ENCODE assay signal across 16 mouse cellular contexts in the genomic region with DNA sequence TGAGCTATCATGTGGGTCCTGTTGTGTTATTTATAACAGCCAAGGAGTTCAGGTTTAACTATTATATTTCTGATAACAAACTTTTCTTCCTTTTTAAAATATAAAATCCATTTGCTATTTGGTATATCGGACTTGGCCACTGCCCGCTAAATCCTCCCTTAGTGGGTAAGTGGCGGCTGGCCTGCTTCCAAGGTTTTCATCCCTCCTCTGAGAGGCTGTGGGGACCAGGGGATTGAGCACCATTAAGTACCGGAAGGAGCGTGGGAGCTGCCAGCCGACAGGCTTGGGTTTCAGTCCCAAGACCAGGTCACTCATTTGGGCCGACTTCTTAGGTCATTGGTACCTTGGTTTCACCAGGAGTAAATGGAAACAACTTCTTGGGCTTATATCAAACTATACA. TPM values are rescaled to one million over a fixed set of nuclear protein-coding genes. Genes with fewer than 3 reads are reported as not detected.
A peak's percentile ranks its signal among the peaks of the same experiment; 100 is the strongest.
DNase-seq lines count a peak whose midpoint lies in the region; ATAC-seq and TF ChIP-seq lines count a peak whose summit lies in the region.
"Had no signal": no experiment of that assay in that cellular context is flagged by ENCODE, and none has a peak within 500 bp of the region (broad histone marks: within the 10 kb centered on the region; RNA-seq: fewer than 3 reads in every experiment).

No protein-coding gene starts in this region.

- no peaks in the 10 kb centered on the region for H3K27me3 ChIP-seq in heart, adult 2 months (ENCODE audit: control insufficient read depth, insufficient read depth, low read length)
- no peaks in the 10 kb centered on the region for H3K27me3 ChIP-seq in megakaryocyte, embryonic 14.5 days (replicated peaks)
- H3K27me3 ChIP-seq: forebrain, embryonic 12.5 days had no signal

- peaks cover 12% of the 10 kb centered on the region for H3K4me1 ChIP-seq in heart, adult 2 months (ENCODE audit: control insufficient read depth, insufficient read depth, low read length)
- H3K4me1 ChIP-seq in megakaryocyte, embryonic 14.5 days, result peaks cover 96% of the 10 kb centered on the region

- H3K9ac ChIP-seq in heart, adult 2 months (ENCODE audit: low read depth, low read length), result no peak overlapping the region
- H3K9ac ChIP-seq: forebrain, embryonic 12.5 days; liver, embryonic 12.5 days had no signal

- TF ChIP-seq POLR2A in heart, adult 2 months (IDR thresholded peaks at IDR 0.05; ENCODE audit: insufficient read depth, low read depth, low read length), result no peak

- 61% methylated on average over 7 of the region's 7 CpGs for WGBS in heart, adult 2 months

- H3K36me3 ChIP-seq in heart, adult 2 months (ENCODE audit: control insufficient read depth, insufficient read depth, low read length), result no peaks in the 10 kb centered on the region
- H3K36me3 ChIP-seq in megakaryocyte, embryonic 14.5 days (replicated peaks; ENCODE audit: low read length), result peaks cover 72% of the 10 kb centered on the region
- H3K36me3 ChIP-seq: forebrain, embryonic 12.5 days; hindbrain, embryonic 10.5 days; liver, embryonic 12.5 days had no signal

- no peak overlapping the region for H3K4me3 ChIP-seq in heart, adult 2 months
- peak overlapping the region; percentile 65 for H3K4me3 ChIP-seq in megakaryocyte, embryonic 14.5 days (replicated peaks)
- H3K4me3 ChIP-seq: forebrain, embryonic 12.5 days; hindbrain, embryonic 10.5 days; left cerebral cortex, adult 2 months; liver, embryonic 12.5 days had no signal

- ATAC-seq in megakaryocyte, adult 5-6 weeks (ENCODE audit: poor library complexity, severe bottlenecking), result no peak
- ATAC-seq: inflammation-experienced regulatory T-cells, adult 6 months; liver, embryonic 12.5 days had no signal

- TF ChIP-seq EP300 in heart, adult 2 months (IDR thresholded peaks at IDR 0.05; ENCODE audit: insufficient read depth, low read depth, low read length), result no peak

- H3K9me3 ChIP-seq in megakaryocyte, embryonic 14.5 days, result no peaks in the 10 kb centered on the region
- H3K9me3 ChIP-seq: forebrain, embryonic 12.5 days; hindbrain, embryonic 10.5 days; liver, embryonic 12.5 days had no signal

- no peak overlapping the region for H3K27ac ChIP-seq in heart, adult 2 months
- H3K27ac ChIP-seq: forebrain, embryonic 12.5 days; hindbrain, embryonic 10.5 days; left cerebral cortex, adult 2 months; liver, embryonic 12.5 days had no signal

- peaks cover 1% of the 10 kb centered on the region for H3K79me2 ChIP-seq in heart, adult 2 months (replicated peaks; ENCODE audit: control insufficient read depth, insufficient read depth, low read length)

- intact Hi-C loops in heart, adult 2 months (cut with DNase I), result loop anchor here (5.0 kb wide), 1 partner anchor 68 kb away; no protein-coding TSS in a partner anchor

- no peak for TF ChIP-seq CTCF in heart, adult 2 months (IDR thresholded peaks at IDR 0.05)

- DNase-seq in cerebellum, postnatal 14 days, result peak; percentile 46 to 58
- no peak for DNase-seq in cerebellum, adult 9-10 months
- DNase-seq in heart, postnatal 4 days, result peak; percentile 42
- no peak for DNase-seq in heart, adult 2 months
- DNase-seq in lung, postnatal 14 days, result peak; percentile 28
- no peak for DNase-seq in layer of hippocampus, adult 18-20 months (ENCODE audit: low spot score in 2 of 2)
- DNase-seq: kidney, adult 8-10 months; right cerebral cortex, postnatal 25 days; thymus, postnatal 36 days had no signal

RNA-seq across cellular contexts. Expression of gene Slc44a1, which starts 10.5 kb away (rescaled TPM):
- 10 to 100 TPM; 40.9 to 43.2 TPM for total RNA-seq in heart, postnatal 4 days (2021)
- 10 to 100 TPM; 26.4 to 32.3 TPM for total RNA-seq in heart, adult 2 months (2021)
- 22.7 and 45.7 TPM in 2 replicates for polyA plus RNA-seq in heart, adult 2 months (2012; rRNA removed)
- 6.2 and 11.1 TPM in 2 replicates for polyA plus RNA-seq in megakaryocyte, embryonic 14.5 days (2012; ENCODE audit: insufficient read depth, low replicate concordance)
- total RNA-seq in megakaryocyte, adult 5-6 weeks (2015), result 11.8 and 12.4 TPM in 2 replicates
- total RNA-seq in megakaryocyte, adult 5-6 weeks (2017), result 9.1 and 10.1 TPM in 2 replicates
- 10 to 100 TPM; 75.7 to 84.1 TPM for total RNA-seq in layer of hippocampus, adult 18-20 months (2021)

Comparison
In these comparisons a context has a peak if more than half of its experiments do, and no peak if none do; other contexts are left out.
1. DNase-seq: peak in cerebellum, postnatal 14 days (2 of 2), heart, postnatal 4 days (single experiment) and lung, postnatal 14 days (single experiment); none in cerebellum, adult 9-10 months (single experiment), heart, adult 2 months (0 of 2) and layer of hippocampus, adult 18-20 months (0 of 2).